ENCODE assay signal across 12 mouse cellular contexts in genomic region chr6:6160645-6161426, GRCm38 (mm10). TPM values are rescaled to one million over a fixed set of nuclear protein-coding genes. Genes with fewer than 3 reads are reported as not detected.
DNase-seq lines count a peak whose midpoint lies in the region; TF ChIP-seq lines count a peak whose summit lies in the region.
"Had no signal": no experiment of that assay in that cellular context is flagged by ENCODE, and none has a peak within 500 bp of the region (broad histone marks: within the 10 kb centered on the region; RNA-seq: fewer than 3 reads in every experiment).

No protein-coding gene starts in this region.

- H3K27me3 ChIP-seq in liver, adult 2 months (ENCODE audit: control insufficient read depth, insufficient read depth, low read length): no peaks in the 10 kb centered on the region
- H3K27me3 ChIP-seq: neural tube, embryonic 13.5 days had no signal

- peak; percentile 32 for DNase-seq in gastrocnemius, adult 2 months
- no peak for DNase-seq in gastrocnemius, postnatal 10 days
- DNase-seq in liver, adult 2 months (ENCODE audit: extremely low read depth, low read depth, low spot score): peak; percentile 88
- no peak for DNase-seq in liver
- DNase-seq in cerebellum, adult 9-10 months: peak; percentile 28
- DNase-seq in kidney, postnatal 25 days: peak; percentile 42 to 53
- DNase-seq in thymus, adult 18-20 months: no peak
- no peak for DNase-seq in thymus, postnatal 4 days
- DNase-seq: lung, embryonic 14.5 days had no signal

- H3K27ac ChIP-seq in gastrocnemius, adult 2 months: no peak overlapping the region
- no peak overlapping the region for H3K27ac ChIP-seq in liver, adult 2 months (replicated peaks; ENCODE audit: insufficient read depth, low read depth, low read length)
- H3K27ac ChIP-seq: embryonic facial prominence, embryonic 13.5 days; midbrain, embryonic 12.5 days; neural tube, embryonic 13.5 days had no signal

- TF ChIP-seq CTCF in gastrocnemius, adult 2 months (IDR thresholded peaks at IDR 0.05): no peak
- TF ChIP-seq CTCF in liver, adult 2 months (IDR thresholded peaks at IDR 0.05; ENCODE audit: low read depth, low read length): no peak

- intact Hi-C loops in gastrocnemius, adult 2 months (cut with DNase I): no loop called here

- H3K79me2 ChIP-seq in liver, adult 2 months (ENCODE audit: control insufficient read depth, insufficient read depth, low read length): peaks cover 22% of the 10 kb centered on the region

- 55% methylated on average over 7 of the region's 7 CpGs for WGBS in liver, adult 2 months

- peaks cover 3% of the 10 kb centered on the region; the same call in 1 of the 2 replicates for H3K4me1 ChIP-seq in liver, adult 2 months (ENCODE audit: control insufficient read depth, insufficient read depth, low read length)

- TF ChIP-seq POLR2A in liver, adult 2 months (IDR thresholded peaks at IDR 0.05; ENCODE audit: extremely low read depth, insufficient read depth, low read length): no peak

- no peak overlapping the region for H3K9ac ChIP-seq in liver, adult 2 months (ENCODE audit: low read depth, low read length)
- H3K9ac ChIP-seq: embryonic facial prominence, embryonic 13.5 days; lung, embryonic 14.5 days; midbrain, embryonic 12.5 days; neural tube, embryonic 13.5 days had no signal

- no peak overlapping the region for H3K4me3 ChIP-seq in gastrocnemius, adult 2 months
- H3K4me3 ChIP-seq in liver, adult 2 months (ENCODE audit: insufficient read depth, low read depth, low read length): no peak overlapping the region
- H3K4me3 ChIP-seq: embryonic facial prominence, embryonic 13.5 days; midbrain, embryonic 12.5 days; neural tube, embryonic 13.5 days had no signal

- H3K36me3 ChIP-seq in liver, adult 2 months (ENCODE audit: control insufficient read depth, insufficient read depth, low read length): peaks cover 5% of the 10 kb centered on the region; the same call in 1 of the 2 replicates
- H3K36me3 ChIP-seq: embryonic facial prominence, embryonic 13.5 days; midbrain, embryonic 12.5 days; neural tube, embryonic 13.5 days had no signal

RNA-seq across cellular contexts. Expression of gene Slc25a13, which starts 56.1 kb away (rescaled TPM):
- 1 to 10 TPM in 1 of 2 experiments, under 1 TPM in 1; 0.31 to 1.1 TPM for total RNA-seq in gastrocnemius, adult 2 months (2021)
- 1 to 10 TPM; 1.7 to 1.9 TPM for total RNA-seq in gastrocnemius, postnatal 10 days (2021)
- total RNA-seq in liver, adult 2 months (2014; rRNA removed): 206 and 232 TPM in 2 replicates
- polyA plus RNA-seq in liver, adult 2 months (2012; rRNA removed): 53.5 and 60.3 TPM in 2 replicates

Comparison
In these comparisons a context has a peak if more than half of its experiments do, and no peak if none do; other contexts are left out.
1. DNase-seq: peak in gastrocnemius, adult 2 months (single experiment), liver, adult 2 months (single experiment), cerebellum, adult 9-10 months (single experiment) and kidney, postnatal 25 days (2 of 2); none in gastrocnemius, postnatal 10 days (single experiment), liver (single experiment), thymus, adult 18-20 months (0 of 2) and thymus, postnatal 4 days (single experiment).
2. RNA of gene Slc25a13, which starts 56.1 kb away (total RNA-seq): 206 to 232 TPM in liver, adult 2 months; 1.7 to 1.9 TPM in gastrocnemius, postnatal 10 days and 0.31 to 1.1 TPM in gastrocnemius, adult 2 months; every median in the first group is over 10 times any median in the second.